In the genomic region with DNA sequence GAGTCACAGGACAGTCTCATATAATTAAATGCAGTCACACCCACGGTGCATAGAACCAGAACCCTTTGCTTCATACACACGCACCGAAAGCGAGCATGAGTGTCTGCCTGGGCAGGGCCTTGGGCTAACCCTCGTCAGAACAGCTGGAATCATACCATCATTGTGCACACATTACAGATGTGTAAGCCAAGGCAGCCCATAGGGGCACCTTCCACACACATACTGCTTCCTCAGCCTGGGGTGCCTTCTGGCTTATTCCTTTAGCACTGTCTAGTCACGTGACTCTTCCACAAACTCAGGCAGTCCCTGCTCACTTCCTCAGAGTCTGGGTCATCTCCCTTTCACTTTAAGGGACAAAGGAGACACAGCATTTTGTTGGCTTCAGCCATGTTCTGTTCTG, we compare ENCODE assay signal across 10 mouse cellular contexts. TPM values are rescaled to one million over a fixed set of nuclear protein-coding genes. Genes with fewer than 3 reads are reported as not detected.
DNase-seq lines count a peak whose midpoint lies in the region; ATAC-seq and TF ChIP-seq lines count a peak whose summit lies in the region.
"Had no signal": no experiment of that assay in that cellular context is flagged by ENCODE, and none has a peak within 500 bp of the region (broad histone marks: within the 10 kb centered on the region; RNA-seq: fewer than 3 reads in every experiment).

No protein-coding gene starts in this region.

- H3K4me3 ChIP-seq in intestine, embryonic 16.5 days (ENCODE audit: low read length), result no peak overlapping the region
- H3K4me3 ChIP-seq in intestine, embryonic 15.5 days (replicated peaks), result no peak overlapping the region
- no peak overlapping the region for H3K4me3 ChIP-seq in hindbrain, postnatal 0 days (ENCODE audit: low read length)
- H3K4me3 ChIP-seq in midbrain, embryonic 14.5 days (replicated peaks; ENCODE audit: low read depth, low read length), result no peak overlapping the region

- ATAC-seq in intestine, embryonic 16.5 days, result no peak
- no peak for ATAC-seq in intestine, embryonic 15.5 days
- 0 out of 2 replicates have a peak, but pooled peaks have one; percentile 2 for ATAC-seq in erythroblast, adult 5-6 weeks (replicated peaks; ENCODE audit: low FRiP score, poor library complexity, severe bottlenecking)
- ATAC-seq in hindbrain, postnatal 0 days, result no peak
- ATAC-seq in midbrain, embryonic 14.5 days (ENCODE audit: low FRiP score, low TSS enrichment), result no peak
- ATAC-seq in inflammation-experienced regulatory T-cells, adult 6 months, result no peak

- no peaks in the 10 kb centered on the region for H3K9me3 ChIP-seq in intestine, embryonic 16.5 days (ENCODE audit: control insufficient read depth, low read length)
- no peaks in the 10 kb centered on the region for H3K9me3 ChIP-seq in intestine, embryonic 15.5 days
- no peaks in the 10 kb centered on the region for H3K9me3 ChIP-seq in hindbrain, postnatal 0 days (ENCODE audit: low read length)
- H3K9me3 ChIP-seq in midbrain, embryonic 14.5 days (ENCODE audit: control insufficient read depth, low read length), result no peaks in the 10 kb centered on the region

- WGBS in intestine, embryonic 16.5 days, result 84% methylated on average over 6 of the region's 6 CpGs
- 86% methylated on average over 6 of the region's 6 CpGs for WGBS in intestine, embryonic 15.5 days
- WGBS in hindbrain, postnatal 0 days, result 74% methylated on average over 6 of the region's 6 CpGs
- WGBS in midbrain, embryonic 14.5 days, result 79% methylated on average over 6 of the region's 6 CpGs

- no peak for TF ChIP-seq CTCF in hindbrain, postnatal 0 days (IDR thresholded peaks at IDR 0.05; ENCODE audit: low read depth)

- 0 out of 2 replicates have a peak, but pooled peaks cover 4% of the 10 kb centered on the region for H3K27me3 ChIP-seq in intestine, embryonic 16.5 days (replicated peaks; ENCODE audit: control insufficient read depth, insufficient read depth, low read length)
- H3K27me3 ChIP-seq in intestine, embryonic 15.5 days (replicated peaks), result 0 out of 2 replicates have a peak, but pooled peaks cover 4% of the 10 kb centered on the region
- no peaks in the 10 kb centered on the region for H3K27me3 ChIP-seq in hindbrain, postnatal 0 days (ENCODE audit: insufficient read depth, low read length)
- H3K27me3 ChIP-seq in midbrain, embryonic 14.5 days (ENCODE audit: control insufficient read depth, insufficient read depth, low read length), result no peaks in the 10 kb centered on the region

- peak overlapping the region; percentile 26; the same call in 1 of the 2 replicates for H3K27ac ChIP-seq in intestine, embryonic 16.5 days (ENCODE audit: low read length)
- no peak overlapping the region for H3K27ac ChIP-seq in intestine, embryonic 15.5 days
- H3K27ac ChIP-seq in hindbrain, postnatal 0 days, result peak overlapping the region; percentile 65
- peak overlapping the region; percentile 76 for H3K27ac ChIP-seq in midbrain, embryonic 14.5 days (replicated peaks; ENCODE audit: low read depth, low read length)

- no peak overlapping the region for H3K9ac ChIP-seq in intestine, embryonic 16.5 days (ENCODE audit: low read depth, low read length)
- no peak overlapping the region for H3K9ac ChIP-seq in intestine, embryonic 15.5 days
- no peak overlapping the region for H3K9ac ChIP-seq in hindbrain, postnatal 0 days (replicated peaks; ENCODE audit: low read length)
- H3K9ac ChIP-seq in midbrain, embryonic 14.5 days (replicated peaks; ENCODE audit: low read length), result no peak overlapping the region

- H3K36me3 ChIP-seq in intestine, embryonic 16.5 days (ENCODE audit: control insufficient read depth, insufficient read depth, low read length), result no peaks in the 10 kb centered on the region
- no peaks in the 10 kb centered on the region for H3K36me3 ChIP-seq in intestine, embryonic 15.5 days
- no peaks in the 10 kb centered on the region for H3K36me3 ChIP-seq in hindbrain, postnatal 0 days (ENCODE audit: insufficient read depth, low read length)
- no peaks in the 10 kb centered on the region for H3K36me3 ChIP-seq in midbrain, embryonic 14.5 days (ENCODE audit: control insufficient read depth, insufficient read depth, low read length)

- H3K4me2 ChIP-seq in intestine, embryonic 16.5 days (ENCODE audit: low read depth, low read length), result no peak overlapping the region
- no peak overlapping the region for H3K4me2 ChIP-seq in intestine, embryonic 15.5 days (replicated peaks)
- no peak overlapping the region for H3K4me2 ChIP-seq in hindbrain, postnatal 0 days (ENCODE audit: low read depth, low read length)
- no peak overlapping the region for H3K4me2 ChIP-seq in midbrain, embryonic 14.5 days (ENCODE audit: low read length)

- DNase-seq in hindbrain, postnatal 0 days (ENCODE audit: low spot score), result peak; percentile 12
- no peak for DNase-seq in midbrain, embryonic 14.5 days
- no peak for DNase-seq in right cerebral cortex, postnatal 4 days
- DNase-seq in kidney, adult 18-20 months, result no peak
- DNase-seq: lung, postnatal 14 days had no signal

- H3K4me1 ChIP-seq in intestine, embryonic 16.5 days (ENCODE audit: control insufficient read depth, insufficient read depth, low read length), result peaks cover 31% of the 10 kb centered on the region
- H3K4me1 ChIP-seq in intestine, embryonic 15.5 days (replicated peaks), result peaks cover 44% of the 10 kb centered on the region
- peaks cover 44% of the 10 kb centered on the region for H3K4me1 ChIP-seq in hindbrain, postnatal 0 days (ENCODE audit: insufficient read depth, low read length)
- H3K4me1 ChIP-seq in midbrain, embryonic 14.5 days (ENCODE audit: control insufficient read depth, insufficient read depth, low read length), result peaks cover 54% of the 10 kb centered on the region

RNA-seq across cellular contexts. Expression of a gene that starts 3.7 kb away (rescaled TPM):
- not detected in 2 replicates for polyA plus RNA-seq in intestine, embryonic 16.5 days (2015; fragmentation: Nextera tagmentation; extraction: Ambion mirVana)
- polyA plus RNA-seq in intestine, embryonic 15.5 days (2015; fragmentation: Nextera tagmentation; extraction: Ambion mirVana), result not detected in 2 replicates
- 7.1 TPM in 1 of 2 replicates, not detected in the other for total RNA-seq in erythroblast, adult 5-6 weeks (2015; ENCODE audit: low replicate concordance)
- not detected in 2 replicates for total RNA-seq in erythroblast, adult 5-6 weeks (2017; ENCODE audit: low replicate concordance)
- not detected in 2 replicates for total RNA-seq in hindbrain, postnatal 0 days (2014; rRNA removed)
- not detected in 2 replicates for polyA plus RNA-seq in hindbrain, postnatal 0 days (2015; fragmentation: Nextera tagmentation; extraction: Ambion mirVana)
- polyA plus RNA-seq in midbrain, embryonic 14.5 days (2014; fragmentation: Nextera tagmentation; extraction: Ambion mirVana), result not detected in 2 replicates
- polyA plus RNA-seq in inflammation-experienced regulatory T-cells, adult 6 months (2017; shearing (Covaris generic)), result not detected
- total RNA-seq: ES-E14 had no signal

RNA-seq across cellular contexts. Expression of a gene that starts 33.5 kb away (rescaled TPM):
- 28.6 and 34.2 TPM in 2 replicates for polyA plus RNA-seq in intestine, embryonic 16.5 days (2015; fragmentation: Nextera tagmentation; extraction: Ambion mirVana)
- polyA plus RNA-seq in intestine, embryonic 15.5 days (2015; fragmentation: Nextera tagmentation; extraction: Ambion mirVana), result 25.6 and 27.1 TPM in 2 replicates
- total RNA-seq in erythroblast, adult 5-6 weeks (2015; ENCODE audit: low replicate concordance), result 2.7 and 6.1 TPM in 2 replicates
- total RNA-seq in erythroblast, adult 5-6 weeks (2017; ENCODE audit: low replicate concordance), result 1.8 and 4.3 TPM in 2 replicates
- total RNA-seq in hindbrain, postnatal 0 days (2014; rRNA removed), result 68.3 and 80.8 TPM in 2 replicates
- 23.7 and 24.2 TPM in 2 replicates for polyA plus RNA-seq in hindbrain, postnatal 0 days (2015; fragmentation: Nextera tagmentation; extraction: Ambion mirVana)
- 44.8 and 51.7 TPM in 2 replicates for polyA plus RNA-seq in midbrain, embryonic 14.5 days (2014; fragmentation: Nextera tagmentation; extraction: Ambion mirVana)
- 1 to 10 TPM; 2.4 to 3.9 (median 2.4) TPM for polyA plus RNA-seq in inflammation-experienced regulatory T-cells, adult 6 months (2017; shearing (Covaris generic))
